ENCODE assay signal across 23 mouse cellular contexts in the genomic region with DNA sequence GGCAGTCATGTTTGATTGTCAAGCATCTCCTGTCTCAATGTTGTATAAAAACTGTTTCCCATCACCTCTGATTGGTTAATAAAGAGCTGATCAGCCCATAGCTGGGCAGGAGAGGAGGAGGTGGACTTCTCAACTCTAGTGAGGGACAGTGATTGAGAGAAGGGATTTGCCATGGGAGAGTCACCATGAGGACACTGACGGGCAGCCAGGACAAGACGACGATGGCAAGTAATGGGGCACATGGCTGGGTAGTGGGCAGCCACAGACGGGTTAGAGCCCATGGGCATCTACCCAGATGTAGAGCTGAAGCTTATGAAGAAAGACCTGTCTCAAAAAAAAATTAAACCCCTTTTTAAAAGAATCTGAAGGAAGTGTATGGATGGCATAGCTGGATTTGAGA.
"Had no signal": no experiment of that assay in that cellular context is flagged by ENCODE, and none has a peak within 500 bp of the region (broad histone marks: within the 10 kb centered on the region; RNA-seq: fewer than 3 reads in every experiment).

No protein-coding gene starts in this region.

- ATAC-seq: intestine, embryonic 15.5 days; lung, postnatal 0 days had no signal

- H3K4me3 ChIP-seq: intestine, embryonic 15.5 days; kidney, embryonic 15.5 days; limb, embryonic 13.5 days; liver, embryonic 13.5 days; neural tube, embryonic 12.5 days; neural tube, embryonic 15.5 days had no signal

- H3K27ac ChIP-seq: intestine, embryonic 15.5 days; kidney, embryonic 15.5 days; limb, embryonic 13.5 days; liver, embryonic 13.5 days; macrophage; neural tube, embryonic 12.5 days; neural tube, embryonic 15.5 days; stomach, postnatal 0 days had no signal

- H3K9ac ChIP-seq: intestine, embryonic 15.5 days; kidney, embryonic 15.5 days; limb, embryonic 13.5 days; liver, embryonic 13.5 days; lung, embryonic 14.5 days; neural tube, embryonic 12.5 days; neural tube, embryonic 15.5 days had no signal

- DNase-seq: kidney, adult 11 months; kidney, adult 8-10 months; kidney, postnatal 14 days; kidney, postnatal 4 days; left cerebral cortex, postnatal 4 days; liver; liver, embryonic 13.5 days; lung, embryonic 14.5 days; midbrain, embryonic 14.5 days; right cerebral cortex, adult 18-20 months; right cerebral cortex, postnatal 14 days; right cerebral cortex, postnatal 4 days; thymus, adult 18-20 months; thymus, postnatal 36 days had no signal

- H3K4me2 ChIP-seq: intestine, embryonic 15.5 days; kidney, embryonic 15.5 days; limb, embryonic 13.5 days; liver, embryonic 13.5 days; lung, embryonic 14.5 days; midbrain, embryonic 11.5 days; neural tube, embryonic 12.5 days; neural tube, embryonic 15.5 days had no signal

- H3K9me3 ChIP-seq: intestine, embryonic 15.5 days; kidney, embryonic 15.5 days; limb, embryonic 13.5 days; liver, embryonic 13.5 days; neural tube, embryonic 12.5 days; neural tube, embryonic 15.5 days had no signal

- H3K27me3 ChIP-seq: intestine, embryonic 15.5 days had no signal

- H3K36me3 ChIP-seq: neural tube, embryonic 12.5 days; neural tube, embryonic 15.5 days had no signal
